Mouse (Mus musculus) lung, postnatal 36 days (tissue): ENCODE measurements around the gene Cks1b.
A peak's percentile ranks its signal among the peaks of the same experiment; 100 is the strongest.

Experiments
- DNase-seq: peaks from one replicate; pipeline ENCODE4 v3.0.0; 2022; ENCODE audit warnings: mixed read lengths

Cks1b gene

DNA sequence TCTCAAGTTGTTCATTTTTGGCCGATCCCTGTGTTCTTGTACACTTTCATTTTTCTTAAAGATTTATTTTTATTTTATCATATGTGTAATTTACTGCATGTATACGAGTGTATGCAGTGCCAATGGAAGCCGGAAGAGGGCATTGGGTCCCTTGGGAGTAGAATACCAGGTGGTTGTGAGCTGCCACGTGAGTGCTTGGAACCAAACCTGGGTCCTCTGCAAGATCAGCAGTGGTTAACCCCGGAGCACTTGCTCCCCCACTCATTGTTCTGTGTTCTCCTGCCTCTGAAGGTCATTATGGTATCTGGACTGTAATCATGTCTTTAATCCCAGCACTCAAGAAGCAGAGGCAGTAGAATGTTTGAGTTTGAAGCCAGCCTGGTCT lies 7.0 kb upstream of the Cks1b start:
- no peak for DNase-seq

DNA sequence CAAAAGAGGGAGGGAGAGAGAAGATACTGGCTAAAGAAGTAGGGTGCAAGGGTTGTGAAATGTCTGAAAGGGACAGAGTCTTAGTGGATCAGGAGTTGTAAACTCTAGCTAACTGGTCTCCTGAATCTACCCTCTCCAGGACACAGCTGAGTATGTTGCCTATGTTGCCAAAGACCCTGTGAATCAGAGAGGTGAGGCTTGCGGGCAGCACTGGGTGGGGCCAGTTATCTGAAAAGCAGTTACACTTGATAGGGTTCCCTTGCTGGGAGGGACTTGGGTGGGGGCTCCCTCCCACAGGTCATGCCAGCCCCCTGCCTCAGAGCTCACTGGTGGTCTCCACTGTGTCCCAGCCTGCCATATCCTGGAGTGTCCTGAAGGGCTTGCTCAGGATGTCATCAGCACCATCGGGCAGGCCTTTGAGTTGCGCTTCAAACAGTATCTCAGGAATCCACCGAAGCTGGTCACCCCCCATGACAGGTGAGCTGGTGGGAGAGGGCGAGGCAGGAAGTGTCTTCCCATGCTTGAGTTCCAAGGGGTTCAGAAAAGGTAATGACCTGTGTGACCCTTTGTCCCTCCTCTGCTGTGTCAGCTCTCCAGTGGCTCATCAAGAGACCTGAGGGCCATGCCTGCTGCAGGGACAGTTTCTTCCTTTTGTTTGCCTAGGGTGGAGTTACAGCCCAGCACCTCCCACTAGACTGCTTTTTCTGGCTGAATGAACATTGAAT lies 6.4 kb upstream of the Cks1b start:
- no peak for DNase-seq

DNA sequence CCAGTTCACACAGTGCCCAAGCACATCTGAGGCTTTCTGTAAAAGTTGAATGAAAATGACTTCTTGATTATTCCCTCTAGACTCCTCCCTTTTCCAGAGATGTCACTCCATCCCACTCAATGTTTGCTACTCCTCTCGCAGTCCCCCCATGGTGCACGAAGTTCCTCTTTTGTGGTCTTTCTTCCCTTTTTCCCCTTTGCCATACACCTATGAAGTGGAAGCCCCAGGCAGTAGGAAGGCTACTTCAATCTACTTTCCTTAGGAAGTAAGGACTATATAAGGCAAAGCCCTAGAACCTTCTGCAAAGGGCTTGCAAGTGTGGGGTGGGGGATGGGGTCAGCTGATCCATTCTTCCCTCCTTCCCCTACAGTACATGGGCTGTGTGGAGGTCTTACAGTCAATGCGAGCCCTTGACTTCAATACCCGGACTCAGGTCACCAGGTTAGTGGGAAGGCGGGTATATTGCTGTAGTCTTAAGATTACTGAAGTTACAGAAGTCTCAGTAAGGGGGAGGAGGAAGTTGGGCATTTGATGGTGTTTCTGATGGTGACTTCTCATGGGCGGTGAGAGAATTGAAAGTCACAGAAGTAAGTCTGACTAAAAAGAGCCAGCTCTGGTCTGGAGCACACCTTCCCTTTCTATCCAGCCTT lies 4.5 kb upstream of the Cks1b start:
- DNase-seq: peak; percentile 29

DNA sequence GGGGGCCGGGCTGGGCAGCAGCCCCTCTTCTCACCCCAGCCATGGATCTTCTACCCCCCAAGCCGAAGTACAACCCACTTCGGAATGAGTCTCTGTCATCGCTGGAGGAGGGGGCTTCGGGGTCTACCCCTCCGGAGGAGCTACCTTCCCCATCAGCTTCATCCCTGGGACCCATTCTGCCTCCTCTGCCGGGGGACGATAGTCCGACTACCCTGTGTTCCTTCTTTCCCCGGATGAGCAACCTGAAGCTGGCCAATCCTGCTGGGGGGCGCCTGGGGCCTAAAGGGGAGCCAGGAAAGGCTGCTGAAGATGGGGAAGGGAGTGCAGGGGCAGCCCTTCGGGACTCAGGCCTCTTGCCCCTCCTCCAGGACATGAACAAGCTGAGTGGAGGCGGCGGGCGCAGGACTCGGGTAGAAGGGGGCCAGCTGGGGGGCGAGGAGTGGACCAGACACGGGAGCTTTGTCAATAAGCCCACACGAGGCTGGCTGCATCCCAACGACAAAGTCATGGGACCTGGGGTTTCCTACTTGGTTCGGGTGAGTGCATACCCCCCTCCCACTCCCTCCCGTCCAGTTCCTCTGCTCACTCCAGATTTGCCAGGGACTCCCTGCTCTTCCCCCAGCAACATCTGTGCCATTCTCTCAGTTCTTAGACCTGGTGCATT lies 3.8 kb upstream of the Cks1b start:
- DNase-seq: peak; percentile 38

DNA sequence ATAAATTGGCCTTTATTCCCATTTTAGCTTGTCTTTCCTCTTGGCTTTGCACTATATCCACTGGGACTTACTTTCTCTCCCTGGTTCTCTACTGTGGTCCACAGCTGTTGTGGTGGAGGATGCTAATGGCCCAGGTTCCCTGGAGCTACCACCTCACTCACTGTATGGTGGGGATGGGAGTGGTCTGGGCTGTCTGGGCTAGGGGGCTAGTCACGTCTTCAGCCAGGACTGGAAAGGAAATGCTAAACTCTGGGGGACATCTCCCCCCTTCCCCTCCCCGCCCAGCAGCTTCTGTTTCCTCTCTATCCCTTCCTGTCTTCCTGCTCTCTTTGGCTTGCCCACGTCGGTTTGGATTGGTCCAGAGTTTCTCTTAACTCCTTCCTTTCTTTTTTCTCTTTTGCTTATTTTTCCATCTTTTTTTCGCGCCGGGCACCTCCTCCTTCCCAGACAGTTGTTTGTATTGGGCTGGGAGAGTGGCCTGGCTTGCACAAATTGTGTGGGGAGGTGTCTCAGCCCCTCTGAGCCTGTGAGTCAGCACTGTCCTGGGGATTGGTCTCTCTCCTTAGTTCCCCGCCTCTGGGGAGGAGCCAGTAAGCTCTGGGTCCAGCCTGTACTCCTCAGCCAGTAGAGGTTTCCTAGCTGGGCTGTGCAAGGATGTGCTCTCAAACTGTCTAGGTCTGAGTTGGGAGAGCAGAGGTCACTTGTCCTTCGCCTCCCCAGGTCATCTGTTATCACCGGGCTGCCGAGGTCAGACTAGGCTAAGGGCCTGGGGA lies 3.0 kb upstream of the Cks1b start:
- peak; percentile 93 for DNase-seq

DNA sequence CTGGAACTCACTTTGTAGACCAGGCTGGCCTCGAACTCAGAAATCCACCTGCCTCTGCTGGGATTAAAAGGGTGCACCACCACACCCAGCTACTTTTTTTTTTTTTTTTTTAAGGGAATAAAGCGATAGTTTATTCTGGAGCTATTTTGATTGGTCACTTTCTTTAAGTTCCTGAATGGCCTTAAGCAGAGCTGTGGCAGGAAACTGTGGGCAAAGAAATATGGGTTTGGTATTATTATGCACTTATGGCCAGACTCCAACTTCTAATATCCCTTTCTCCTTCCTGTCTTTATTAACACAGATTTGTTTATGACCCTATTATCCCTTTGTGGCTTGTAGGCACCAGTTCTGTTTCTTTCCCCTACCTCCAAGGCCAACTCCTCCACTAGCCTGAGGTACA lies 2.2 kb upstream of the Cks1b start:
- DNase-seq: no peak

DNA sequence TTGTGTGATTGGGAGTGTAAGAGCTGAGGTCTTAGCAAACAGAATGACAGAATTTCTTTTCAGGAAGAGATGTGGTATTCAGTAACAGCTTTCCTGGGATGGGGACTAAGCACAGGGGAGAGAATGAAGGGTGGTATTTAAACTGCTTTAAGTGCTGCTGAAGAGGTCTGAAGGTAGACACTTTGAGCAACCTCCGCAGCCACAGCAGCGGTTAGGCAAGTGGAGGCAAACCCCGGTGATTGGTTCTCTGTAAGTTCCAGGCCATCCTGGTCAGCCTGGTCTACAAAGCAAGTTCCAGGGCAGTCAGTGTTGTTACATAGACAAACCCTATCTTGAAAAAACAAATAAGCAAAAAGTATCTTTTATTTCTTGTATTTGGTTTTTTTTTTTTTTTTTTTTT lies 1.8 kb upstream of the Cks1b start:
- peak; percentile 41 for DNase-seq

DNA sequence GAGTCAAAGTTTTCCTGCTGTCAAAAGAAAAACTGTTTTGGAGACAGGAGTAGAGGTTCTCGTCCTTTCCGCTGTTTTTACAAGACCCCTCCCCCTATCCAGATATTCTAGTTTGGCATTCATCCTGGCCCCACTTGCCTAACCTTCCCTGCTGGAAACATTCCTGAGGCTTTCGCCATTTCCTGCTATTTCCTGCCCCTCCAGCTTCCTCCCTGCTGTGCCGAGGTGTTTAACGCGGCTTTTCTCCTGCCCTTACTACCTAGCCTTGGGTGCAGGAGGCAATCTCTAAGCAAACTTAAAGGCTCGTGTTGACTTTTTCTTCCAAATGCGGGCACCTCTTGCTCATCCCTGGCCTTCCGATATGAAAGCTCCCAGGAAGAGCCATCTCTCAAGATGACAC lies 1.4 kb upstream of the Cks1b start:
- peak; percentile 85 for DNase-seq

DNA sequence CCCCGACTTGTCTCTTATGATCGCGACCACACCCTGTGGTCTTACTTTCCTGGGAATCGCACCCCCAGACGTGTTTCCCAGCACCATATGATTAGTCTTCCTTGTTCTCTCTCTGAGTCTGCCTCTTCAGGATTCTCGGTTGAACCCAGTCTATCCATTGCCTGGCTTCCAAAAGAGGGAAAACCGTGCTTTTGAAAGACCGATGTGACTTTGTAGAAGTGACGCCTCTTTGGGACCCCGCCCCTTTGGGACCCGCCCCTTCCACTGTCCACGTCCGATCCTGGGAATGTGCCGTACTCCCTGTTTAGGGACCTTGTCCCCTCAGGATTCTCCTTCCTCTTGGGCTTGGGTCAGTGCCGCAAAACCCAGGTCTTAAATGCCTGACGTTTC lies 673 bp upstream of the Cks1b start:
- DNase-seq: peak; percentile 92

DNA sequence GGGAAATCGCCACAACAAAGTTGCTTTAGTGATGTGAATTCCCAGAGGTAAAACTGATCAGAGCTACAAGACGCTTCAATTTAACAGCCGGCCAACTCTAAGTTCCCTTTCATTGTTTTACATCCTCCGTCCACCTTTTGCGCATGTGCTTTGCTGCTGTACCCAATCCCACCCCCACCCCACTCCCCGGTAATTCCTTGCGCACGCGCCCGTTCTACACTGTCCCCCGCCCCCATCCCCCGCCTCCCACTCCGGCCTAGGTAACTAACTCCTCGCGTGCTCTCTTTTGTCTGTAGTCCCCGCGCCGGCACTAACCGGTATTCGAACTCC lies 378 bp downstream of the Cks1b start:
- DNase-seq: no peak

DNA sequence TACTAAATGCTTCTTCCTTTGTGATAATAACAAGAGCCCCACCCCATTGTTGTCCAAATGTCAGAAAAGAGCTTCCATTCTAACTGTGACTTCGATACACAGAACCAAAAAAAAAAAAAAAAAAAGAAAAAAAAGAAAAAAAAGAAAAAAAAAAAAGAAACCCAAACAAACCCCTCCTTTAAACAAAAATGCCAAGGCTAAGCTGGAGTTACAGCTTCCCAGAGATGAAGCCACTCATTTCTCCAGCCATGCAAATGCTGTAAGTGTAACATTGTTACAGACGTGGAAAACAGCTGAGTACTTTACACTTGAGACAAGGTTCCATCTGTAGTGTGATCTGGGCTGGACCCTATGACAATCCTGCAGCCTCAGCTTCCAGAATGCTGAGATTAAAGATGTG lies 1.1 kb downstream of the Cks1b start:
- no peak for DNase-seq

DNA sequence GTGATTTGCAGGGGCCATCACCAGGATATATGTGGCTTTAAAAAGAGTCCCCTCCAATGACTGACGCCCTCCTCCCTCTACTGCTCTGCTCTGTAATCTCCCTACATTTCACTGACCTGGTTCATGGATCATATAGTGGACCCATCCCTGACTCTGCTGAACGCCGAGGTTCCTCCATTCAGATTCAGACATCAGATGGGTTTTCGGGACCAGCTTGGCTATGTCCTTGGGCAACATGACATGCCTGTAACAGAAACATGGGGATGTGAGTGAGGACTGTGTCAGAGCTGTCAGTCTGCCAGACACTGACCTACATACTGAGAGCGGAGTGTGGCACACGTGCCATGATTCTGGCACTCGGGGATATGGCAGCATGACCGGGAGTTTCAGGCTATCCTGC lies 2.0 kb downstream of the Cks1b start:
- DNase-seq: no peak

DNA sequence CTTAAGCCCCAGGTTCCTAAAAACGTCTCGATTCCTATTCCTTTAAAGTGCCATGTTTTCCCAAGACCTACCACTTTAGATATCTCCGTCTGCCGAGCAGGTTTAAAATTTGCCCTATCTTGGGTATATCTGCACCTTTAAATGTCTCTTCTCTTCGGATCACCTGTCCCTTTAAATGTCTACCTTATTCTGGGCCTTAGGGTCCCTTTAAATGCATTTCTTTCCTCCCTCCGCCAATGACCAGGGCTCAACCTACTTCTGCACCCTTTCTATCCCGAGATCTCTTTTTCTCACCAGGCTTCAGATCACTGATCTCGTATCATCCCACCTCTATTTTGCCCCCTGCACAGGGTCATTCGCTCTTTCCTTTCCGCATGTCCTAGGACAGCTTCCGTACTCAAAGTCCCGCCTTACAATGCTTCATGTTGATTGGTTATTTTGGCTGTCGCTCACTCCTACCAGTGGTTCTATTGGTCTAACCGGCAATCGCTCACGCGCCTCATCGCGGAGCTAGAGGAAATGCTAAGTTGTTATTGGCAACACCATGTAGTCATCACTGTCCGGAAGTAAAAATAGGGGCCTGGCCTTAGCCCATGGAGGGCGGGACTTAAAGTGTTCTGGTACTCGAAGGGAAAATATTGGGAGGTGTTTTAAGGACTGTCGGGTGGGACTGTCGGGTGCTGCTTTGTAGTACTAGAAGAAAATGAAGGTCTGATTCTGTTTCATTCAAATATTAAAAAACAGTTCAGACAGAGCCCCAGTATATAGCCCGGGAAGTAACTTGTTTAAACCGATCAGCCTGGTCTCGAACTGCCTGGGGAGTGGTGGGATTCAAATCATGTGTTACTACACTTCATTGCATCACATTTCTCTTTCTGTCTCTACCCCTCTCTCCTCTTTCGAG lies 6.4 kb downstream of the Cks1b start, which contains the start of gene Flad1:
TSS of gene Flad1 (minus strand) at position 381 of the 904 bp plus-strand sequence.
- DNase-seq: peak; percentile 100

DNA sequence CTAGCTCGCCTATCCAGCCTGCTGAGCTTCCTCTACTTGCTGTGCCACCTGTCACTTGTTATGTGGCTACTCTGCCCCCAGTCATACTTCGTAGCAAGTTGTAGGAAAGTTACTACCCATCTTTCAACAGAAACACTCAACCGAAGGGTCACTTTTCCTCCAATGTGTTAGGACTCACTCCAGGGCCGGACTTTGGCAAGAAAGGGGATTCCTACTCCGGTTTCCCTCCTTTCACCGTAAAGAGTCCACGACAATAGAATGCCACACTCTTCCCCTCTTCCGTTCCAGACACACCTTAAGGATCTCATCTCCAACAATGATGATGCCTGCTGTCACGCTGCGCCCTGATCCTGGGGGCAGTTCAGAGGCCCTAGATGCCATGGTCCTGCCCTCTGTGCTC lies 7.3 kb downstream of the Cks1b start:
- DNase-seq: no peak

DNA sequence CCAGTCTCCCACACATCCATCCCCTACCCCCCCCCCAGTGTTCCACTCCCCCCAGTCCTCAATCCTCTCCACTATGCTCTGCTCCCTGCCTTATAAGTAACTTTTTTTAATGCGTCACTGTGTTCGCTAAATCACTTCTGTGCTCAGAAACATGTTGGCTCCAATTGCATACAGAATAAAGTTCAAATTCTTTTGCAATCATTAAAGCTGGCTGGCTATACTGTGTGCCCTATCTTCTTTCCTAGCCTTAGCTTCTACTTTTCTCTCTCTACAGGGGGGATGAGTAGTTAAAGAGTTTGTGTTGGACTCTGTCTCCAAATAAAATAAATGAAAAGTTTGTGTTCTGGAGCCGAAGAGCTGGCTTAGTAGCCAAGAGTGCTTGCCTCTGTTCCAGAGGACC lies 8.5 kb downstream of the Cks1b start:
- DNase-seq: no peak

DNA sequence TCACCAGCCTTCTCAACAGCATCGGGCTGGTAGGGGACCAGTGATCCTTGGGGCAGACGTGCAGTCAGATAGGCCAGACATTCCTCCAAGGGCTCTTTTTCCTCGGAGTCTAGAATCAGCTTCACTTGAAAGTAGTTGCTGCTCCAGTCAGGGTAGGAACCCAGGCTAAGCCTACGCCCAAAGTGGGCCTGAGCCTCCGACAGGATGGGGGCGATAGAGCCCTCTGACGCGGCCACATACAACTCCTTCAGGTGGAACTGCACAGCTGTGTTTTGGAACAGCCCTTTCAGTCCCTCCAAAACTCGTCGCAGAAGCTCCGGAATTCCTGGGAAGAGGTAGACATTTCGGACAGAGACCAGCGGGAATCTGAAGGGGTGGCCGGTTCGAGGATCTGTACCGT lies 9.7 kb downstream of the Cks1b start:
- no peak for DNase-seq

DNA sequence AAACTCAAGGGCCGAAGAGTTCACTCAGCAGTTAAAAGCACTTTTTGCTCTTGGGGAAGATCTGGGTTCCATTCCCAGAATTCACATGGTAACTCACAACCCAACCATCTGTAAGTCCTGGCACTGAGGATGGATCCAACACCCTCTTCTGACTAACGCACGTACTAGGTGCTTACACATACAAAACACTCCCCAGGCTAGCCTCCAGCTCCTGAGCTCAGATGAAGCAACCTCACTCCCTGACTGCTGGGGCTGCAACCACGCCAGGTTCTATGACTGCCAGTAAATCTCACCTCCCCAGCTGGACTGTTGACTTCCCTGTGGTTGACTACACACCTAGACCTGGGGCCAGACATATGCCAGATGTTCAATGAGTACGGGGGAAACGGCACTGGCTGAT lies 11.3 kb downstream of the Cks1b start:
- no peak for DNase-seq

DNA sequence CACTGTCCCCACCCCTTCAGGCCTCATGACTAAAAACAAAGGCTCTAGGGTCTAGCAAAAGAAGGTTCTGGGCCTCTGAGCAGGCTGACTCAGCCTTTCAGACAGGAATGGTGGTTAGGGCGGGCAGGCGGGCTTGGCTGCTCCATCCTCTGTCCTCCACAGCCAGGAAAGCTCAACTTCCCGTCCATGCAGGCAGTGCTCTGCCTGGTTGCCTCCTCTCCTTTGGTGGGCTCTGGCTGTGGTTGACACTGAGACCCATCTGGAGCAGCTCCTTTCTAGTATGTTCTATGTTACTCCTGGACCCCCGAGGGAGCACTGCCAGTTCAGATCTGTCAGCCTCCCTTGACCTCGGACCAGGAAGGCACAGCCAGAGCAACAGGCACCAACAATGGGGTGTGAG lies 15.5 kb downstream of the Cks1b start, which contains the start of gene Lenep:
TSS of gene Lenep (minus strand) at position 101 of the 400 bp plus-strand sequence.
- no peak for DNase-seq

DNA sequence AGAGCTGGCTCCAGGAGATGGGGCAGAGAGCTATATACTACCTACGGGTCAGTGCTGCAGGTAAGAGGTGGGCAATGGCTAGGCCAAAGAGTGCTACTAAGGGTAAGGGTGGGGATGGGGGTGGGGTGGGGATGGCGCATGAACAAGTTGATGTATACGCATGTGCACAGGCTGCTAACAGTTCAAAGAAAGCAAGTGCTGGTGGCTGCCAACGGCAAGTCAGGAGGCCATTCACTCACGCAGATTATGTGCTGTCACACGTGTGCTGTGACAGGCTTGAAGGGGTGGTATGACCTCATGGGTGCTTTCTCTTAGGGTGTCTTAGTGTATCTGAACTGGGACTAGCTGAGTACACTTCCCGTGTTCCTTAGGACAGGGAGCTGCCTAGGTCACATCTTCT lies 16.9 kb downstream of the Cks1b start:
- no peak for DNase-seq

DNA sequence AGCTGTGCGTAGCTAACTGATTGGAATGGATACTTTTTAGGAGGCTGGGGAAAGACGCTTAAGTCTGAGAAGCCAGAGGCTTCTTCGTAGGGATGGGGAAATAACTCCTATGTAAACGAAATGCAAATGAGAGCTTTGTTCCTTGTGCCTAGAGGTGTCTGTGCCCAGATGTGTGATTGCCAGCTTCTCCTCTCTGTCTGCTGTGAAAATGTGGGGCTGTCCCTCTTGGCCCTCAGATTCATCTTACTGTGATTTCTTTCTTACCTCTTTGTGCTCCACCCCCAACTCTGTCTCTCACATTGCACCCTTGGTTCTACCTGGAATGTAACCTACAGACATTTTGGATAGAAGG lies 21.6 kb downstream of the Cks1b start:
- DNase-seq: no peak

DNA sequence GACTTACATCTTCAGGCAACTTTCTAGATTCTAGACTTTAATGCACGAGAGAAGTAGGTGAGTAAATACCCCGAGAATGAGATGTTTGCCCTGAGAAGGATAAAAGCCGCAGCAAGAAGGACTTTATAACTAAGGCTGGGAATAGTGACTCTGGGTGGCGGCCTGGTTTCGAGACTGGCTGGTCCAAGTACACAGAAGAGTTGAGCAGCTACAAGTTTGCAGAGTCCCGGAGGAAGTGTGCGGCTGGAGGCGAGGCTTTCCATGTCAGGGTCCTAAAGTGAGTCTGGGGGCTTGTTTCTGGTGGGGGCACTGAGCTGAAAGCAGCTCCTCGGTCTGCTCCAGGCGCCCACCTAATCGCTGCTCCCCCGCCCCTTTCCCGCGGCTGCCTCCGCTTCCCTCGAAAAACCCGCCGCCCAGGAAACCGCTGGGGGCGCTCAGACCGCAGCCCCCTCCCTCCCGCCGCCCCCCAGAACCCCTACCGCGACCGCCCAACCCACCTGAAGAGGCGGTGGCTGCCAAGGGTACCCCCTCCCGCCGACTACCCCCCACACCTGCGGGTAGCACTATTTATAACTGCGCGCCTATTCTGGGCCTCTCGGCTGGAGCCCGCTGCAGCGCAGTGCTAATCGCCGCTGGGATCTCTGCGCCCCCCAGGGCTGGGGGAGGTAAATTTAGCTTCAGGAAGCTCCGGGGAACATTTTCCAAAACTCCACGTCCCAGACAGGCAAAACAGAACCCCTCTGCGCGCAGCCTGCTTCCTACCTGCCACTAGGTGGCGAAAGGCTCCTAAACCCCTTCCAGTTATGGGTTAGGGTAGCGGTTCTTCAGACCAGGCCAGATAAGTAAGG lies 22.2 kb downstream of the Cks1b start:
- peak; percentile 86 for DNase-seq

DNA sequence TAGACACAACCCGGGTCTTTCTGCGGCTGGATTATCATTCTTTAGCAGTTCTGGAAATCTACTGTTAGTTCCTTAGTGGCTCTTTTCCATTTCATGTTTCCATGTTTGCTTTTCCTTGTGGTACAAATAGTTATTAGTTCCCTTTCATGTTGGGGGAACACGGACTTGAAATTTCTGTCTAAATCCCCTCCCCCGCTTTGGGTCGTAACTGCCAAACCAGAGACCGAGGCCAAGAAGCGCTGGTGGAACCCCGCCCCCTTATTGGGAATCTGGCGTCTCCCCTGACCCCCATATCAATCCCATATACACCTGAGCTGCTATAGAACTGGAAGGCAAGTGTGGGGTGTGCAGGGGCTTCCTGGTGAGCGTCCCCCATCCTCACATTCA lies 22.8 kb downstream of the Cks1b start:
- DNase-seq: no peak
